Mouse (Mus musculus) ES-Bruce4 (cell line): ENCODE results near the gene Lrig1. TPM values are rescaled to one million over a fixed set of nuclear protein-coding genes. Genes with fewer than 3 reads are reported as not detected.

ENCODE experiments used
- H3K27ac ChIP-seq: 2 replicates; pipeline ENCODE4 v1.5.1; 2012; ENCODE audit warnings: low read length, inconsistent platforms; ENCODE audit not compliant: insufficient read depth
- H3K27me3 ChIP-seq: 2 replicates; pipeline ENCODE4 v1.6.1; 2012; ENCODE audit warnings: mild to moderate bottlenecking, low read length, inconsistent platforms; ENCODE audit not compliant: control insufficient read depth, poor library complexity, insufficient read depth, severe bottlenecking
- H3K36me3 ChIP-seq: 2 replicates; pipeline ENCODE4 v1.6.1; 2012; ENCODE audit warnings: inconsistent platforms, mild to moderate bottlenecking, low read length, moderate library complexity; ENCODE audit not compliant: control insufficient read depth, poor library complexity, insufficient read depth, severe bottlenecking
- H3K4me1 ChIP-seq: one replicate; pipeline ENCODE4 v1.8.1; 2011; ENCODE audit warnings: low read length; ENCODE audit not compliant: control insufficient read depth, insufficient read depth
- H3K4me3 ChIP-seq: 2 replicates; pipeline ENCODE4 v1.5.1; 2011; ENCODE audit warnings: low read depth, mild to moderate bottlenecking, low read length
- H3K9ac ChIP-seq: 2 replicates; pipeline ENCODE4 v1.6.1; 2012; ENCODE audit warnings: low read depth, mild to moderate bottlenecking, inconsistent platforms; ENCODE audit not compliant: poor library complexity, severe bottlenecking
- H3K9me3 ChIP-seq: replicated peaks from 2 replicates; pipeline ENCODE4 v1.6.1; 2012; ENCODE audit warnings: mild to moderate bottlenecking, low read length, inconsistent platforms; ENCODE audit not compliant: control insufficient read depth, poor library complexity, insufficient read depth, severe bottlenecking
- CTCF ChIP-seq: IDR thresholded peaks from one replicate; pipeline ENCODE4 v1.8.1; 2011; ENCODE audit warnings: low read depth, low read length
- EP300 ChIP-seq: IDR thresholded peaks from 2 replicates; pipeline ENCODE4 v1.6.1; 2011; ENCODE audit warnings: low read depth, low read length; ENCODE audit not compliant: insufficient read depth
- POLR2A ChIP-seq: IDR thresholded peaks from one replicate; pipeline ENCODE4 v1.8.1; 2011; ENCODE audit warnings: low read length; ENCODE audit not compliant: insufficient read depth
- polyA plus RNA-seq: library from polyadenylated mRNA; stranded (reverse); fragments of >200 nt; gene quantifications from 2 replicates; pipeline ENCODE4 v1.2.4, GENCODE M21; 2011; ENCODE audit warnings: low read depth; ENCODE audit not compliant: missing spikeins, insufficient read depth, insufficient read length

The Lrig1 gene
- polyA plus RNA-seq, 1 experiment, result 7.3 TPM

GRCm38 (mm10) chr6:94634710-94635109 is 65.2 kb downstream of the Lrig1 start:
- Histone ChIP-seq H3K27ac (no peak overlapping the region), H3K27me3 (no peaks in the 10 kb centered on the region), H3K36me3 (no peaks in the 10 kb centered on the region), H3K4me1 (peaks cover 24% of the 10 kb centered on the region), H3K9ac (no peak overlapping the region), H3K4me3 (no peak overlapping the region), H3K9me3 (no peaks in the 10 kb centered on the region)
- no peak for TF ChIP-seq EP300
- TF ChIP-seq CTCF, result no peak
- no peak for TF ChIP-seq POLR2A

DNA sequence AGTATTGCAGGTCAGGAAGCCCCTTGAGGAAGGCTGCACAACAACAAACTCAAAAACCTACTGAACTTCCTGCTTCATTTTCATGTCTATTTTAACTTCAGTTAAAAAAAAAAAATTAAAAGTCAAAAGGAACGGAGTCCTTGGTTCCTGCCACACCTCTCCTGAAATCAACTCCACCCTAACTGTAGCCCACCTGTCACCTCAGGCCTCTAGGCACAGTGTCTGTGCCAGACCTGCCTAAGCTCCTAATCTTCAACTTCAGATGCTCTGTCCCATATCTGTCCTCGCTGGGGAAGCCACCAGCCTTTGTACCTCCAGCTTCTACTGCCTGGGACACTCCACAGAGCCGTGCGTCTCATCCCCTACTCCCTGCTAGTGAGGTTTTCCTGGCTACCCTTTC is 65.7 kb downstream of the Lrig1 start:
- no peaks in the 10 kb centered on the region for H3K27me3 ChIP-seq
- H3K9ac ChIP-seq, result no peak overlapping the region
- no peak overlapping the region for H3K27ac ChIP-seq
- peaks cover 24% of the 10 kb centered on the region for H3K4me1 ChIP-seq
- H3K4me3 ChIP-seq, result no peak overlapping the region
- no peak for TF ChIP-seq POLR2A
- TF ChIP-seq EP300, result 0 out of 2 replicates have a peak, but pooled peaks have one; percentile 22
- no peaks in the 10 kb centered on the region for H3K9me3 ChIP-seq
- H3K36me3 ChIP-seq, result no peaks in the 10 kb centered on the region

- no peaks in the 10 kb centered on the region for H3K9me3 ChIP-seq
- no peak overlapping the region for H3K4me3 ChIP-seq
- H3K36me3 ChIP-seq, result no peaks in the 10 kb centered on the region
- H3K4me1 ChIP-seq, result peaks cover 24% of the 10 kb centered on the region
- no peaks in the 10 kb centered on the region for H3K27me3 ChIP-seq
- no peak overlapping the region for H3K27ac ChIP-seq
- H3K9ac ChIP-seq, result no peak overlapping the region
- no peak for TF ChIP-seq POLR2A
- no peak for TF ChIP-seq EP300
Measured at GRCm38 (mm10) chr6:94631779-94632082, 68.2 kb downstream of the Lrig1 start.

GRCm38 (mm10) chr6:94631051-94631778 is 68.7 kb downstream of the Lrig1 start:
- peak overlapping the region; percentile 12 for H3K4me3 ChIP-seq
- no peaks in the 10 kb centered on the region for H3K36me3 ChIP-seq
- H3K9me3 ChIP-seq, result no peaks in the 10 kb centered on the region
- peaks cover 24% of the 10 kb centered on the region for H3K4me1 ChIP-seq
- H3K9ac ChIP-seq, result no peak overlapping the region
- H3K27ac ChIP-seq, result 0 out of 2 replicates have a peak overlapping the region, but pooled peaks have one; percentile 22
- no peaks in the 10 kb centered on the region for H3K27me3 ChIP-seq
- TF ChIP-seq EP300 (no peak), POLR2A (no peak), CTCF (no peak)

- Histone ChIP-seq H3K27ac (no peak overlapping the region), H3K4me3 (no peak overlapping the region), H3K4me1 (peaks cover 8% of the 10 kb centered on the region), H3K36me3 (no peaks in the 10 kb centered on the region), H3K9me3 (no peaks in the 10 kb centered on the region), H3K9ac (no peak overlapping the region), H3K27me3 (no peaks in the 10 kb centered on the region)
- TF ChIP-seq CTCF (no peak), EP300 (no peak), POLR2A (no peak)
Measured at GRCm38 (mm10) chr6:94628787-94629186, 71.2 kb downstream of the Lrig1 start.

DNA sequence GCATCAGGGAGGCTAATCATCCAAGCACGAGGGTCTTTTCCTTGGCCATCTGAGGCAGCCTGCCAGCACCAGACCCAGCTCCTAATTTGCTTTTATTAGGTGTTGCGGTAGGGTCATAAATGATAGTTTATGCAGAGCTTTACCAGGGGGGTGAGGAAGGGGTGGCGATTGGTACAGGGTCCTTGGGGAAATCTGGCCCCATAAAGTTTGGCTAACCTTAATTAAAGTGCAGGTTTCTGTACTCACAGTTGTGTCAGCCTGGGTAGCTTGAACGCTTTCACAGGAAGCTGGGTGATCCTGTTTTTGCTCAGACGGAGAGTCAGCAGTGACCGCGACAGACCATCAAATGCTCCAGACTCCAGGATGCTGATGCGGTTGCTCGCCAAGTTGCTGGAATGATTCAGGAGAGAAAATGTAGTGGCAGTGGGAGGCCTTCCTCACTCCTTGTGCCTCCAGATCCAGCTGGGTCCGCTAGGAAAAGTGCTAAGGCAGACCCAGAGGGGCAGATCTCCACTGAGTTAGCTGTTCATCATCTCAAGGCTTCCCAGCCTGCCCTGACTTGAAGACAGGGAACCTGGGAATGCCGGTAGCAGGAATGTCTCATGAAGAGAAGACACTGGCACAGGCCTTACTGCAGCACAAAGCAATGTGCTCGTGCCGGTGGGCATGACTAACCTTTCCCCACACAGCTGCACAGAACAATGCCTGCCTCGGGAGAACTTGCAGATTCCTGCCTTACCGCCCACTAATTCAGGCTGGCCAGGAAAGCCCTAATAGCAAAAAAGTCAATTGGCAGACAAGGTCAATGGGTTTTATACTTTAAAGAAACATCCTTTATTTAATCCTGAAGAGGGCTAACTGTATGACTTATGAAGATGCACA is 72.0 kb downstream of the Lrig1 start:
- Histone ChIP-seq H3K36me3 (no peaks in the 10 kb centered on the region), H3K4me1 (peaks cover 8% of the 10 kb centered on the region), H3K27ac (no peak overlapping the region), H3K9me3 (no peaks in the 10 kb centered on the region), H3K4me3 (no peak overlapping the region), H3K27me3 (no peaks in the 10 kb centered on the region), H3K9ac (no peak overlapping the region)
- TF ChIP-seq POLR2A (no peak), CTCF (no peak), EP300 (no peak)
